Mouse (Mus musculus) fibroblast of lung, adult 2 months (primary cell): Measurements from ENCODE around the gene Mtfr1l.
"Not testable (repeated sequence)": the region's sequence is repeated elsewhere in the genome, so short reads cannot be mapped to it uniquely, and the experiment has no call there.

Experiments
- DNase-seq: peaks from one replicate; pipeline ENCODE4 v3.0.0-alpha.2; 2011; ENCODE audit warnings: low read depth

The Mtfr1l gene

DNA sequence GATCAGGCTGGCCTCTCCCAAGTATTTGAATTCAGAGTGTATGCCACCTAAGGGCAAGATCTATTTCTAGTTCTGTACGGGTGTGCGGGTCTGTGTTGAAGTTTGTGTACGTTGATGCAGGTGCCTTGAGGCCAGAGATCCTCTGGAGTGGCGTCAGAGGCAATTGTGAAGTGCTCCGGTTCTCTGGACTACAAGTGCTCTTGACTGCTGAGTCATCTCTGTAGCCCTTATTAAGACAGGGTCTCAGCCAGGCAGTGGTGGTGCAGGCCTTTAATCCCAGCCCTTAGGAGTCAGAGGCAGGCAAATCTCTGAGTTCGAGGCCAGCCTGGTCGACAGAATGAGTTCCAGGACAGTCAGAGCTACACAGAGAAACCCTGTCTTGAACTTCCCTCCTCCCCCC, 19.6 kb downstream of the Mtfr1l start:
- DNase-seq: no peak

DNA sequence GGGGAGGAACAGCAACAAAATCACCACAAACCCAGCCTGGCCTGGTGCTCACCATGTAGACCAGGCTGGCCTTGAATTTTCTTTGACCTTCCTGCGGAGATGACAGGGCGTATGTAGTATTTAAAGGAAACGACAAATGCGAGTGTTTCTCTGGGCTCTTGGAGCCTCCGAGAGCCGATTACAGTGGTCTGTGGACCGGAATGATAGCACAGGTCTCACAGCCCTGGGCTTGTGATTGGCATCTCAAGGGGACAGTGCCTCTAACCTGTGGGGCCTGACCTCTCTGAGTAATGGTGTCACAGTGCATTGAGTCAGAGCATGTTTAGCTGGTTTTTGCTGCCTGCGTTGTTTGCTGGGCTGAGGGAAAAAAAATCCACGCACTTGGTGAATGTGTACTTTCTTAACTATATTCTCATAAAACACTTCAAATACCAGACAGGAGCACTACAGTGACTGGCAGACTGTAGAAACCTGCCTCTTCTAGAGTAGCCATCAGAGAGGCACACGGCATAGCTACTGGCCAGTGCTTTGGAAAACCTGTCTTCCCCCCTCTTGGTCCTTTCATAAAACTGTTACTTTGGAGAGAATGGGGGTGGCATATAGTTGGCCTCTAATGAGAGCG, 20.8 kb downstream of the Mtfr1l start:
- DNase-seq: no peak

- no peak for DNase-seq
Measured at GRCm38 (mm10) chr4:134512798-134513197, 22.4 kb downstream of the Mtfr1l start.

- no peak for DNase-seq
Measured at GRCm38 (mm10) chr4:134511730-134512129, 23.5 kb downstream of the Mtfr1l start.

- DNase-seq: peak; percentile 63
Measured at GRCm38 (mm10) chr4:134510845-134511411, 24.3 kb downstream of the Mtfr1l start, which contains the start of gene Aunip. Aunip (plus strand) TSS chr4:134510999.

DNA sequence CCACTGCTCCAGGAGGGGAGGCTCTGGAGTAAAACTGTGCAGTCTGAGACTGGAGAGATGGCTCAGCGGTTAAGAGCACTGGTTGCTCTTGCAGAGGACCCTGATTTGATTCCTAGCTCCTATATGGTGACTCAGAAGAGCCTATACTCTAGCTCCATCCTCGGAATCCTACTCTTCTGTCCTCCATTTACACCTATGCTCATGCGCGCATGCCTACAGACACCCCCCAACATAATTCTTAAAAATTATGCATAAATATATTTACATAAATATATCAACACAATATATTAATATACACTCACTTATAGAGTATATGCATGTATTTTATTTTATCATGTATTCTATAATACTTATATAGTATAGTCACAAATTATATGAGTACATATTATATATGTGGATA, 24.8 kb downstream of the Mtfr1l start:
- DNase-seq: no peak

DNA sequence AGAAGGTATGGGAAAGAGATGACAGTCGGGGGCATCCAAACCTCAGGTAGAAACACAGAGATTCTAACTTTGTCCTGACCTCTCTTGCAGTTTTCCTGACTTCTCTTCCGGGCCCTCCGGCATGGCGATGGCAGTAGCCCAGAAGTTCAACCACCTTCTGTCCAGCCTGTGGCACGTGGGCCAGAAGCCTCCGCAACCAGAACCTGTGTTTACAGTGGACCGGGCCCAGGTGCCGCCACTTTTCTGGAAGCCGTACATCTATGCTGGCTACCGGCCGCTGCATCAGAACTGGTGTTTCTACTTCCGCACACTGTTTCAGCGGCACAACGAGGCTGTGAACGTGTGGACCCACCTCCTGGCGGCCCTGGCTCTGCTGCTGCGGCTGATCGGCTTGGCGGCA, 28.5 kb downstream of the Mtfr1l start:
- DNase-seq: no peak

GRCm38 (mm10) chr4:134505966-134506594, 29.1 kb downstream of the Mtfr1l start:
- no peak for DNase-seq

DNA sequence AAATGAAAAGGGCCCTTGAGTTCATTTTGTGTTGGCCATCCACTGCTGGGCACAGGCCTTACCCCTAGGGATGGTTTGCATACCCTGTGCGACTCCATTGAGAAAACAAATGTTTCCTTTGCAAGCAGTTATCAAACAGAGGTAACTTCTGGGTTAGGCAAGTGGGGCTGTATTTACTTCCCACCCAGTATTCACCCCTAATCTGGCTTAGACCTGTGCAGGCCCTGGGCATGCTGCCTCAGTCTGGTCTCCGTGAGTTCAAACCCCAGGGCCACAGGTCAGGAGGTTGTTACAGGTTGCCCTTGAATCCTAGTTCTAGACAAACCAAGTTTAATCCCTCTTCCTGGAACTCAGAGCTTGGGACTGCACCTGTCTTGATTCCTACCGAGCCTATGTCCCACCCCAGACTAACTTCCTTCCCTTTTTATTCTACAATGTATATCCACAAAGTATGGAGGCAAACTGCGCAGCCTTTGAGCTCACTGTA, 29.8 kb downstream of the Mtfr1l start:
- DNase-seq: no peak

- DNase-seq: no peak
Measured at GRCm38 (mm10) chr4:134503686-134504357, 31.4 kb downstream of the Mtfr1l start.

DNA sequence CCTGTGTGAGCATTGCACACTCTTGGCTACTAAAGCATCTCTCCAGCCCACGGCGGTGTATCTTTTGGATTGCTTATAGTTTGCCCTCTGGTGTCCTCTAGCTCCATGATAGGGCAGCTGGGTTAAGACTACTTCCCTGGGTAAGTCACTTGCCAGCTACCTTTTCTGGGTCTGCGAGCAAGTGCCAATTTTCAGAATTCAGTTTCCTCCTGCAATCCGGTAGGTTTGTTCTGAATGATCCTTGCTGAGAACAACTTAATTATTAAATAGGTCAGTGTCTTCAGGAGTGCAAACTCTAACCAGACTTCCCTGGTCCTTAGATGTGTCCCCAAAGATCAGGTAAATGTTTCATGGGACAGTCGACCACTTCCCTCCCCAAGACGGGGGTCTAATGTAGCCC, 34.1 kb downstream of the Mtfr1l start:
- no peak for DNase-seq

DNA sequence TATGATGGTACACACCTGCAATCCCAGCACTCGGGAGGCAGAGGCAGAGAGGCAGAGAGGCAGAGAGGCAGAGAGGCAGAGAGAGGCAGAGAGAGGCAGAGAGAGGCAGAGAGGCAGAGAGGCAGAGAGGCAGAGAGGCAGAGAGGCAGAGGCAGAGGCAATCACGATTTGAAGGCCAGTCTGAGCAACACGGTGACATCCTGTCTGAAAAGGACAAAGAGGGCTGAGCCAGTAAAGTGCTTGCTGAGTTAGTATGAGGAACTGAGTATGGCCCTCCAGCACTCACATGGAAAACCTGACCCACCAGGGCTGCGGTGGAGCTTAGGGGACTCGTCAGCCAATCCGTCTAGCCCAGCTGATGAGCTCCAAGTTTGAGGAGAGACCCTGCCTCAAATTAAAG, 36.2 kb downstream of the Mtfr1l start:
- not testable (repeated sequence) for DNase-seq

- DNase-seq: no peak
Measured at GRCm38 (mm10) chr4:134497986-134498731, 37.0 kb downstream of the Mtfr1l start.

GRCm38 (mm10) chr4:134497223-134497622, 38.0 kb downstream of the Mtfr1l start:
- no peak for DNase-seq

GRCm38 (mm10) chr4:134496595-134497210, 38.5 kb downstream of the Mtfr1l start, which contains the start of gene Paqr7:
Paqr7 (plus strand) TSS chr4:134496697.
- no peak for DNase-seq

DNA sequence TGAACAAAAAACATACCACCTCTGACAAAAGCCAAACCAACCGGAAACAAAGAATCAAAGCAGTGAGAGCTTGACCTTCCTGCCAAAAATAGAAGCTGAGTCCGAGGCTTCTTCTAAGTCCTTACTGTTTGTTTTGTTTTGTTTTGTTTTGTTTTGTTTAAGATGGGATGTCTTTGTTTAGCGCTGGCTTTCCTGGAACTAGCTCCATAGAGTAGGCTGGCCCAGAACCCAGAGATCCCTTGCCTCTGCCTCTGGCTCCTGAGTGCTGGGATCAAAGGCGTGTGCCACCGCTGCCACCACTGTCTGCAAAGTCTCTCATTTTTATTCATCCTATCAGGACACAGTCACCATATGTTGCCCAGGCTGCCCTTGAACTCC, 39.7 kb downstream of the Mtfr1l start:
- DNase-seq: no peak

DNA sequence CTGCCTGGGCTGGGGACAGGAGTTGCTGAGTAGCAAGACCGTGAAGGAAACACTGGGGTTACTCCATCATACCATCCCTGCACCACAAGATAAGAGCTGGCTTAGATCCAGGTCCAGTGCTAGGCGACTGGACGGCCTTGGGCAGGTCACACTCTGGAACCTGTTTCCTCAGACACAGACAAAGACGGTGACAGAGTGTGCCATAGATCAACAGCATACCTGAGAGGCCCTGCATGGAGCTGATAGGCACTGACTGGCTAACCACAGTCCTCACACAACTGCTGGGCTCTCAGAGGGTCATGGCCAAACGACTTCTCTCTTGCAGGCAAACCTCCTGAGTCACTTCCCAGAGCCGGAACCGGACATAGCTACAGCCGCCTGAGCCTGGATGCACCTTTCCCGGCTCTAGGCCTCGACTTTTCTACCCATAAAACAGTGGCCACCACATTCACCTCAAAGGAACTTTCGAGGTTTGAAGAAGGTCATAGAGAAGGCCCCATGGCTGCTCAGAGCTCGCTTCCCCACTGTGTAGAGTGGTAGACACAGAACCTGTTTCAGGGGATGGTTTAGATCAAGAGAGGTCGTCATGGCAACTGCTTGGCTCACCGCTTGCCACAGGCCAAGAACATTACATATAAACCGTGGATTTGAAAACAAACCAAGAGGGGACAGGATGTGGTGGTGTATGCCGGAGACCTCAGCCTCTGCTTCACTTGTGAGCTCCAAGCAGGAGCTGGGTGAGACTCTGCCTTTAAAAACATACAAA, 40.2 kb downstream of the Mtfr1l start:
- no peak for DNase-seq

DNA sequence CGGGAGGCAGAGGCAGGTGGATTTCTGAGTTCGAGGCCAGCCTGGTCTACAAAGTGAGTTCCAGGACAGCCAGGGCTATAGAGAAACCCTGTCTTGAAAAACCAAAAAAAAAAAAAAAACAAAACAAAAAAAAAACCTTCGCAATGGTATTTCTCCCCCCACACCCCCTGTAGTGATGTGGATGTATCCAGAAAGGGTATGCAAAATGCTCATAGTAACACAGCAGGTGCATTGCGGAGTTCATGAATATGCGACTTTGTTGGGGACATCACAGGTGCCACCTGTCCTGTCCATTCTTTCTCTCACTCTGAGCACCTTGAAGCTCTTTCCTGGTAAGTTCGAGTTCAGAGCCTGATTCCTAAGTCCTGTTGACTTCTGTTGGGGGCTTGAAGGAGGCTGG, 41.0 kb downstream of the Mtfr1l start:
- not testable (repeated sequence) for DNase-seq

GRCm38 (mm10) chr4:134491716-134492115, 43.5 kb downstream of the Mtfr1l start:
- DNase-seq: no peak

DNA sequence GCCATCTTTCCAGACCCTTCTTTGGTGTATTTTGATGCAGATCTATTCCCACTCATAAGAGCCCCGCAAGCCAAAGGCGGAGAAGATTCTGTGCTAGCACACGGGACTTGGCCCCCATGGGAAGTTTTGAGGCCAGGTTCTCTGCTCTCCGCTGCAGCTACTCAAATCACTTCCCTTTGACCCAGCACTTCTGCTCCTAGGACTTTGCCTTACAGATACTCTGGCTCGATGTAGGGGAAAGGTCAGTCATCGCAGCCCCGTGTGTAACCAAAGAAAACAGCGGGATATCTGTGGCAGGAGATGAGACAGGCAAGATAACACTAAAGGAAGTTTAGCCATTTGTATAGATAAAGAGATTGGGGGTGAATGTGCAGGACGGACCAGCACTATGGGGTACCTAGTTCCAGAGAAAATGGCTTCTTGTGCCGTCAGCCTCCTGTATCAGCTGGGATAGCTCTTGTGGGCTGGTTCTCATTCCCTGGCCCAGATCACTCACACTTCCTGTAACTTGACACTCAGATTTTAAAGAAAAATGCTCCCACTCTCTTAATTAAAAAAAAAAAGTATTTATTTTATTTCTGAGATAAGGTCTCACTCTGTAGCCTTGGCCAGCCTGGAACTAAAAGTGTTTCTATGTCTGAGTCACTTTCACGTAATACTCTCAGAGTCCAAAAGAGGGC, 45.1 kb downstream of the Mtfr1l start:
- no peak for DNase-seq
